Mouse (Mus musculus) gastrocnemius, adult 2 months (tissue): ENCODE measurements around the gene Nat14. TPM values are rescaled to one million over a fixed set of nuclear protein-coding genes. Genes with fewer than 3 reads are reported as not detected.
"Not testable (repeated sequence)": the region's sequence is repeated elsewhere in the genome, so short reads cannot be mapped to it uniquely, and the experiment has no call there.

Experiments used
- DNase-seq: peaks from one replicate; pipeline ENCODE4 v3.0.0; 2022
- H3K27ac ChIP-seq: fragments of 200-600 bp; 2 replicates; pipeline ENCODE4 v1.8.1; 2022; ENCODE audit warnings: mild to moderate bottlenecking
- H3K4me3 ChIP-seq: fragments of 200-600 bp; 2 replicates; pipeline ENCODE4 v1.8.1; 2022; ENCODE audit warnings: mild to moderate bottlenecking, moderate library complexity
- CTCF ChIP-seq: fragments of 200-600 bp; IDR thresholded peaks from 2 replicates; pipeline ENCODE4 v1.8.1; 2022; ENCODE audit warnings: antibody characterized with exemption, mild to moderate bottlenecking, moderate library complexity
- intact Hi-C: fragments of 180-260 bp; cut with DNase I; formaldehyde crosslinking; loops from one replicate; pipeline ENCODE4 v1.15.1; 2025
- long read RNA-seq, 2 experiments: library from polyadenylated mRNA; stranded (forward); transcript quantifications; one replicate each; pipeline ENCODE4 v2.0.0; 2021
- total RNA-seq, 2 experiments: library from RNA; stranded (reverse); gene quantifications; 2 replicates each; pipeline ENCODE4 v1.2.3; 2021

Gene Nat14
- 1 to 10 TPM; 2.7 to 5.9 TPM for total RNA-seq
- long read RNA-seq, experiment 1, partial matches to known transcripts = 0 of 10 reads
- long read RNA-seq, experiment 1, other reads (novel, unspliced or antisense) = 7 of 10 reads
- long read RNA-seq, experiment 2, partial matches to known transcripts = 1 of 6 reads
- long read RNA-seq, experiment 2, other reads (novel, unspliced or antisense) = 3 of 6 reads

DNA sequence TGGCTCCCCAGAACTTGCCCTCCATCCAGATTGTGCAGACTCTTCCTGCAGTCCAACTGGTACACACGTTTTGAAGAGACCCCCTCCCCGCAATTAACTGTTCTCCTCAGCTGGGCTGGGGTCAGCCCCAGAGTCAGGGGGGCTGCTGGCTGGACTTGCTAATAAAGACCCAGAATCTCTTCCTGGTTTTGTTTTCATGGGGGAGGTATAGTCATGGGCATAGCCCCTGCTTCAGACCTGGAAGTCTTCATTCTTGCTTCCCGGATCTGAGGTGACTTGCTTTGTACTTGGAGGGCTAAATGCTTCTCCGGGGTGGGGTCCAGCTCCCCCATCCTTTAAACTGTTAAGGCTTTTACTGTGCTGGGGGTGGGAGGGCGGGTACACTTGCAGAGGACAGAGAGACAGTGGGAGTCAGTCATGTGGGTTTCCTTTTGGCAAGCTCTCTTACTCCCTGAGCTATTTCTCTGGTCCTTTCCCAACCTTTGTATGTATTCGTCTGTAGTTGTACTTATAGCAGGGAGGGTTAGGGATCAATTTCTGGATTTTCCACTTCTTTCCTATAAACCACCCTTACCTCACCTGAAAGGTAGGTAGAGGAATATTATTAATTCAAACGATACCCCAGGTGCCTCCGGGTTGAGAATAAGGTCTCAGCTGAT, at the start of gene Nat14:
Gene Nat14 (plus strand): TSS at position 205 of the 659 bp plus-strand sequence.
- Histone ChIP-seq H3K4me3 (peak within 1 kb of the TSS; percentile 74), H3K27ac (peak within 1 kb of the TSS; percentile 84)
- DNase-seq = no peak
- TF ChIP-seq CTCF = no peak
- intact Hi-C loops = no loop called here

DNA sequence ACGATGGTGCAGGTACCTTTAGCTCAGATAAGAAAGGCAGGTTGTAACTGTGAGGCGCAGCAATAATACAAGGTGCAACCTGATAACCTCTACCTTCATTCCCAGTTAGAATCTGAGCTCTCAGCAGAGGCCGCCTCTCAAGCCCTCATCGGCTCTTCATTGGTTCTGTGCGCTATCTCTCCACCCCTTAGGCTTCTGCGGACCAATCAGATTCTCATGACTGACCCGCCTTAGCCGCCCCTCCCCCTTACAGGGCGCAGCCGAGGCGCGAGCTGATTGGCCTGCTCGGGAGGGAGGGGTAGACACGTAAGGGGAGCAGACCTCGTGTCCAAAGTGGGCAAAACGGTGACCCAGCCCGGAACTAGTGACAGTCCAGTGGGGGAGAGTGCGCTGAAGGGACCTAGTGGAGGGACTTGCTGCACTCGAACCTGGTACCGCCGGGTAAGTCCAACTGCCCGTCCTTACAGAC, 45.0 kb upstream of the Nat14 start, which contains the start of gene Isoc2a:
Gene Isoc2a (plus strand): TSS at position 401 of the 469 bp plus-strand sequence.
- intact Hi-C loops = loop anchor here (2.0 kb wide), 1 partner anchor 38 kb away; the partner anchor contains the start of gene Zfp628
- Histone ChIP-seq H3K4me3 (peak within 1 kb of the TSS; percentile 88), H3K27ac (peak within 1 kb of the TSS; percentile 98)
- DNase-seq = peak; percentile 96
- no peak for TF ChIP-seq CTCF

DNA sequence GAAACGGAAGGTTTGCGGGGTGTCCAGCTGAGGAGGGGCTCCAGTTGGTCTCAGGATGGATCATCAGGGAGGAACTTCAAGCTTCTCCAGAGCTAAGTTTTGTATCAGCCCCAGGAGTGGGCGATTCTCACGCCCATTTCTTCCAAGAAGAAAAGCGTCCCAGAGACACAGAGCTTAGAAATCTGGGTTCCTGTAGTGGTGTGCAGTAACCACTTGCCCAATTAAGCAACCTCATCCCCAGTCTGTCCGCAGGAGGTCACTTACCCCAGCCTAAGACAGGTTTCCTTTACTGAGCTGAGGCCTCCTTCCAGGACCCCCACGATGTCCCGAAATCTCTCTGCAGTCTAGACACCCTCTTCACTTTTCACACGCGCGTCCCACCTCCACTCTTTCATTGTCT, 44.6 kb upstream of the Nat14 start:
- H3K27ac ChIP-seq = peak overlapping the region; percentile 98
- H3K4me3 ChIP-seq = peak overlapping the region; percentile 88
- intact Hi-C loops = loop anchor here (2.0 kb wide), 1 partner anchor 38 kb away; the partner anchor contains the start of gene Zfp628
- no peak for DNase-seq
- TF ChIP-seq CTCF = no peak

DNA sequence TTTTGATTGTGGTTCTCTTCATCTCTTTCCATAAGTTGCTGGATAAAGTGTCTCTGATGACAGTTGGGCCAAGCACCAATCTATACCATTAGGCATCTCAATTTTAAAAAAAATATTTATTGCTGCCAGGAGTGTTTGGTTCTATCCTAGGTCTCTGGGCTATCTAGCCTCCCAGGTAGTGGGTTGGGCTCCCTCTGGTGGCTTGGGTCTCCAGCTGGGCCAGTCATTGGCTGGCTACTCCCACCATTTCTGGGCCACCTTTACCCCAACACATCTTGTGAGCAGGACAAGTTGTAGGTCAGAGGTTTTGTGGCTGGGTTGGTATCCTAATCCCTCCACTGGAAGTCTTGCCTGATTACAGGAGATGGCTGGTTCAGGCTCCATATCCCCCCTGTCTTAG, 43.6 kb upstream of the Nat14 start:
- intact Hi-C loops = no loop called here
- peak; percentile 56 for TF ChIP-seq CTCF
- Histone ChIP-seq H3K4me3 (peak overlapping the region; percentile 88), H3K27ac (peak overlapping the region; percentile 98)
- peak; percentile 47 for DNase-seq

DNA sequence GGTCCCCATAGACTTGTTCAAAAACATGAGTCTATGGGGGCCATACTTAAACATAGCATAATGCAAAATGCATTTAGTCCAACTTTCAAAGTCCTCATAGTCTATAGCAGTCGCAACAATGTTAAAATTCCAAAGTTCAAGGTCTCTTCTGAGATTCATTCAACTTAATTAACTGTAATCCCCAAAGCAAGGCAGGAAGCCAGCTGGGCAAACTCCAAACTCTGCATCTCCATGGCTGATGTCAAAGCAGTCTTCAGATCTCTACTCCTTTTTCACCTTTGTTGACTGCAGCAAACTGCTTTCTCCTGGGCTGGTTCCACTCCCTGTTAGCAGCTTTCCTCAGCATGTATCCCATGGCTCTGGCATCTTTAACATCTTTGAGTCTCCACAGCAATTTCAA, 42.8 kb upstream of the Nat14 start:
- intact Hi-C loops, H3K27ac ChIP-seq, DNase-seq, H3K4me3 ChIP-seq: not testable (repeated sequence)

DNA sequence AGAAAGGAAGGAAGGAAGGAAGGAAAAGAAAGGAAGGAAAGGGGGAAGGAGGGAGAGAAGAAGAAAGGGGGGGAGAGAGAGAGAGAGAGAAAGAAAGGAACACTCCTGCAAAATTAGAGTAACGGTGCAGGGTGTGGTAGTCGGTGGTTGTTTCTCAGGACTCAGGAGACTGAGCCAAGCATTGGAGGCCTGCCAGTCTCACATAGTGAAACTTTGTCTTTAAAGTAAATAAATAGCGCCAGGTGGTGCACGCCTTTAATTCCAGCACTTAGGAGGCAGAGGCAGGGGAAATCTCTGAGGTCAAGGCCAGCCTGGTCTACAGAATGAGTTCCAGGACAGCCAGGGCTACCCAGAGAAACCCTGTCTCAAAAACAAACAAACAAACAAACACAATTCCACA, 35.1 kb upstream of the Nat14 start:
- TF ChIP-seq CTCF = no peak
- intact Hi-C loops = no loop called here
- Histone ChIP-seq H3K27ac (peak overlapping the region; percentile 43; the same call in 1 of the 2 replicates), H3K4me3 (no peak overlapping the region)
- no peak for DNase-seq

DNA sequence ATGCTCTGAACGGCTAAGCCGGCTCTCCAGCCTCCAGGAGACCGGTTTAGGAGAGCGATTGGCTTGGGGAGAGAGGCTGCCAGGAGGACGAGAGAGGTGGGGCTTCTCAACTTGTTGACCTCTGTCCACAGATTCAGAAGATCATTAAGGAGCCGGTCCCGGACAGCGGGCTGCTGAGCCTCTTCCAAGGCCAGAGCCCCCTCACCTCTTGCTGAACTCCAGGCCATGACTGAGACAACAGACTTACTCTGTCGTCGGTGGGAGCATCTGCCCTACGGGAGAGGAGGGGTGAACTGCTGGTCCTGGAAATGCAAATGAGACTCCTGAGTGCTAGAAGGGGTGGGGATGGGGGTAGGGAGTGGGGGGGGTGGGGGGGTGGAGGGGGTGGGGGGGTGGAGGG, 26.6 kb upstream of the Nat14 start:
- no peak for TF ChIP-seq CTCF
- intact Hi-C loops = no loop called here

DNA sequence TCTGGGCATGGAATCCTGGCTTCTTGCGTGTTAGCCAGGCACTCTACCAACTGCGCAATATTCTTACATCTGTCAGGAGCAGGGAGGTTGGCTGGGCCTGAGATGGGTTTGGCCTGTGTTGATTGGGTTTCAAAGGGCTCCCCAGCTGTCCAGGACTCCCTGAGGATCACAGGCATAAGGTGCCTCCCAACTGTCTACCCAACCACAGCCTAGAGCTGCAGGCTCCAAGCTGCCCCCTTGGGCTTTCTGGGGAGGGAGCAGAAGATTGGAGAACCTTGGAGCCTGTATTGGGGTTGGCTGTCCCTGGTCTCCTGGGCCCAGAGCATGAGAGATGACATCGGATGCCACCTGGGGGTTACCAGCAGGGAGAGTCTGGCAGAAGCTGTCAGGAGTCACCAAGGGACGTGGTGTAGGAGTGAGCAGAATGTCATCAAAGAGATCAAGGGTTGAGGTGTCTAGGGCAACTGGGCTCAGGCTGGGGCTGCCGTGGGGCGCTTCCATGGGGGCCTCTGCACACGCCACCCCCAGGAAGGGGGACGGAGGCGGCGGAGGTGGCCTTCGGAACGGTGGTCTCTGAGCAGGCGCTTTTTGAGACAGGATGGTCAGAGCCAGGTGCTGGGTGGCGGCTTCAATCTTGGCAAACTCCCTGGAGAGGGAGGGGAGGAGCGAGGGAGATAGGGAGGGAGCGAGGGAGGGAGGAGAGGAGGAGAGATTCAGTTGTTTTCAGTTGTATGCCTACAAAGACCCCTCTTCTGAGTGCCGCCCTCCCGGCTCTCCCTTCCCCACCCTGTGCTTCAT, 22.8 kb upstream of the Nat14 start:
- TF ChIP-seq CTCF = no peak
- peak overlapping the region; percentile 77 for H3K27ac ChIP-seq
- H3K4me3 ChIP-seq = peak overlapping the region; percentile 68
- intact Hi-C loops = no loop called here
- no peak for DNase-seq

More for the DNA sequence above, 26.6 kb upstream of the Nat14 start:
- H3K27ac ChIP-seq = no peak overlapping the region
- DNase-seq = no peak
- H3K4me3 ChIP-seq = no peak overlapping the region

DNA sequence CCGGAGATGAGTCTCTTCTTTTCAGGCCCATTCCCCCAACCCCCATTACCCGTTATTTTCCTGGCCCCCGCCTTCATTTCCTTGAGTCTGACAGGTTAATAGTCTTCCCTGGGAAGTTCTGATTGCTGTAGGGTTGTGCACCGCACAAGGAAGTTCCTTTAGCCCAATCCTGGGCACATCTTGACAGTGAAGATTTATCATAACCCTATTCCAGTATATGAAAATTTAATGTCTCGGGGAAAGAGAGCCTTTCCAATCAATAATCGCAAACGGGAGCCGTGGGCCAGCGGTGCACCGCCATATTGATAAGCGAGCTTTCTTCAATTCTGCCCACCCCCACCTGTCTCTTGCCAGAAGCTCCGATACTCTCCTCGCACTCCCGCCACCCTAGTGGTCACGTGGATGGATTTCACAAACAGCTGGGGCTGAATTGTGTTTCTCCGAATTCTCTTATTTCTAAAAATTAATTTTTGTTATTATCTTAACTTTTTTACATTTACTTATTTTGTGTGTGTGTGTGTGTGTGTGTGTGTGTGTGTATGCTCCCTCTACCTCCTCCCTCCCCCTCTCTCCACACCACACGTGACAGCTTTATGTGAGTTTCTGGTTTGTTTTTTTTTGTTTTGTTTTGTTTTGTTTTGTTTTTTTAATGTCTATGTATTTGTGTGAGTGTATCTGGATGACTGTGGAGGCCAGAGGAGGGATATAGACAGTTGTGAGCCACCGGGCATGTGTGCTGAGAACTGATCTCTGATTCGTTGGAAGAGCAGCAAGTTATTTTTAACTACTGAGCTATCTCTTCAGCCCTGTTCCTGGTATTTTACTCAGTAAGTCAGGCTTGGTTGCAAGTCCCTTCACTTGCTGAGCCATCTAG, 21.9 kb upstream of the Nat14 start:
- peak; percentile 63 for DNase-seq
- intact Hi-C loops = no loop called here
- peak overlapping the region; percentile 68 for H3K4me3 ChIP-seq

DNA sequence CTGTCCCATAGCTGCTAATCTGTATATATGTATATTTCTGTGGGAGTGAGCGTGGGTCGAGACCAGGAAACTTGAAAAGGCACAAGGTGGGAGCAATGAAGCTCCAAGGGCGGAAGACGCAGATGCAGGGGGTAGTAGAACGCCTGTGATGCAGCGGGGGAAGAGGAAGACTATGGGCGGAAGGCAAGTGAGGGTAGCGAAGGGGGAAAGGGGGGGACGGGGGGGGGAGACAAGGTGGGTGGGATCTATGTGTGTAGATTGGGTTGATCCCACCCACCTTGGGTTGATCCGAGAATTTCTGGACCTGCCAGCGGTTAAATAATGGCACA, 21.3 kb upstream of the Nat14 start:
- intact Hi-C loops = no loop called here
- no peak for DNase-seq
- Histone ChIP-seq H3K27ac (peak overlapping the region; percentile 77), H3K4me3 (peak overlapping the region; percentile 68)
- TF ChIP-seq CTCF = no peak

More for the DNA sequence above, 21.9 kb upstream of the Nat14 start:
- no peak for TF ChIP-seq CTCF
- peak overlapping the region; percentile 77 for H3K27ac ChIP-seq

DNA sequence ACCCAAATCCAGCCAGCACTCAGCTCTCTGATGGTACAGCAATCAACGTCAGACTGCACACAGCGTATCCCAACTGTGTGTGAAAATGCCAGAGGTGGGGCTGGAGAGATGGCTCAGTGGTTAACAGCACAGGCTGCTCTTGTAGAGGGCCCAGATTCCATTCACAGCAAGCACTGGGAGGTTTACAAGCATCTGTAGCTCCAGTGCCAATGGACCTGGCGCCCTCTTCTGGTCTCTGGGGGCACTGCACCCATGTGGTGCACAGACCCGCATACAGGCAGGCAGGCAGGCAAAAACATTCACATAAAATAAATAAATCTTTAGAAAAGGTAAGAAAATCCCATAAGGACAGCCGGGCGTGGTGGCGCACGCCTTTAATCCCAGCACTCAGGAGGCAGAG, 20.7 kb upstream of the Nat14 start:
- intact Hi-C loops = no loop called here
- peak; percentile 43 for DNase-seq
- TF ChIP-seq CTCF = peak; percentile 56
- Histone ChIP-seq H3K27ac (peak overlapping the region; percentile 77; the same call in 1 of the 2 replicates), H3K4me3 (peak overlapping the region; percentile 68)

DNA sequence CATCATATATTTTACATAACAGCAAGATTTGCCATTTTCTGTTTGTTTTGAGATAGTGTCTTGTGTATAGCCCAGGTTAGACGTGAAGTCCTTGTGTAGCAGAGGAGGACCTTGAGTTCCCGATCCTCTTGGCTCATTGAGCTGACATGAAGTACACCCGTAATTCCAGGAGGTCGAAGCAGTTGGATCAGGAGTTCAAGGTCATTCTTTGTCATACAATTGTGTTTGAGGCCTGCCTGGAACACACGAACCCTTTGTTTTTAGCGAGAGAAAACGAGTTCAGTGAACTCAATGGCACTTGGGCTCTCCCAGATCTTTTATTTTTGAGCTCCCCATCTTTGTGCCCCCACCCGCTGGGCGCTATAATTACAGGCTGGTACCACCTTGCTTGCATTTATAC, 19.4 kb upstream of the Nat14 start:
- H3K27ac ChIP-seq = no peak overlapping the region
- H3K4me3 ChIP-seq = no peak overlapping the region
- no peak for DNase-seq
- TF ChIP-seq CTCF = no peak
- intact Hi-C loops = no loop called here
